Mouse (Mus musculus) G1E (cell line): ENCODE results near the gene Tspan9.

Experiments used
- CTCF ChIP-seq: IDR thresholded peaks from 2 replicates; pipeline ENCODE4 v1.5.1; 2012; ENCODE audit warnings: low read depth, low read length, inconsistent platforms, mixed read lengths
- TAL1 ChIP-seq: conservative IDR thresholded peaks from 2 replicates; pipeline ENCODE4 v1.6.1; 2012; ENCODE audit warnings: low read depth, low read length, inconsistent platforms, mixed read lengths

DNA sequence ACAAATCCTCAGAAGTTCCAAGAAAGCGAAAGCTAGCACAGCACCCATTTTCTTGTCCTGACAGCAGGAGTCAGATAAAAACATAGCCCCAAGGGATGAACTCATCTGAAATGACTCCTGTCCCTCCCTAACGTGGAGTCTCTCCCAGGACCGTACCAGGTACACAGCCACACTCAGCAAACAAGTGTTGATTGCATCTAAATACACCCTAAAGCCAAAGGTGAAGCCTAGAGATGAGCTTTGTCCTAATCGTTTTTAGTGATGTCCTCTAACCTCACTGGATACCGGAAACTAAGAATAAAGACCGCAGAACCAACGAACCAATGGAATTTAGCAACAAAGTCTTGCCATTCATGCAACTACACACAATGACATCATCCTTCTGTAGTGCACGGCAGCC is 96.2 kb downstream of the Tspan9 start:
- no peak for TF ChIP-seq TAL1
- no peak for TF ChIP-seq CTCF
